Mouse (Mus musculus) lung, postnatal 0 days (tissue): ENCODE measurements around the gene Gm20708. TPM values are rescaled to one million over a fixed set of nuclear protein-coding genes. Genes with fewer than 3 reads are reported as not detected.

Experiments used
- ATAC-seq: fragments of 200-750 bp; cut with Nextera tagmentation; 2 replicates; pipeline ENCODE4 v1.8.0; 2017; ENCODE audit warnings: moderate library complexity
- DNase-seq: peaks from one replicate; pipeline ENCODE4 v3.0.0-alpha.2; 2016; ENCODE audit warnings: low spot score
- H3K27ac ChIP-seq: fragments of 300-500 bp; sonication (generic); 2 replicates; pipeline ENCODE4 v1.5.1; 2014; ENCODE audit warnings: antibody characterized with exemption, mild to moderate bottlenecking, low read length, mixed read lengths
- H3K27me3 ChIP-seq: fragments of 300-500 bp; sonication (generic); replicated peaks from 2 replicates; pipeline ENCODE4 v1.6.1; 2014; ENCODE audit warnings: low read length, mixed read lengths; ENCODE audit not compliant: insufficient read depth
- H3K36me3 ChIP-seq: fragments of 300-500 bp; sonication (generic); 2 replicates; pipeline ENCODE4 v1.6.1; 2014; ENCODE audit warnings: low read length, mixed read lengths; ENCODE audit not compliant: insufficient read depth
- H3K4me1 ChIP-seq: fragments of 300-500 bp; sonication (generic); 2 replicates; pipeline ENCODE4 v1.6.1; 2014; ENCODE audit warnings: antibody characterized with exemption, low read depth, low read length, mixed read lengths; ENCODE audit not compliant: insufficient read depth
- H3K4me2 ChIP-seq: fragments of 300-500 bp; sonication (generic); replicated peaks from 2 replicates; pipeline ENCODE4 v1.6.1; 2014; ENCODE audit warnings: low read depth, mild to moderate bottlenecking, low read length, moderate library complexity, mixed read lengths
- H3K4me3 ChIP-seq: fragments of 300-500 bp; sonication (generic); 2 replicates; pipeline ENCODE4 v1.5.1; 2014; ENCODE audit warnings: low read depth, low read length
- H3K9ac ChIP-seq: fragments of 300-500 bp; sonication (generic); replicated peaks from 2 replicates; pipeline ENCODE4 v1.6.1; 2014; ENCODE audit warnings: low read depth, mild to moderate bottlenecking
- H3K9me3 ChIP-seq: fragments of 300-500 bp; sonication (generic); 2 replicates; pipeline ENCODE4 v1.6.1; 2016; ENCODE audit warnings: low read length, mixed read lengths
- CTCF ChIP-seq: IDR thresholded peaks from 2 replicates; pipeline ENCODE4 v1.5.1; 2016; ENCODE audit warnings: antibody characterized with exemption, mild to moderate bottlenecking
- EP300 ChIP-seq: IDR thresholded peaks from 2 replicates; pipeline ENCODE4 v1.6.1; 2016; ENCODE audit warnings: antibody characterized with exemption, mild to moderate bottlenecking, control low read depth
- WGBS: fragments of 180-500 bp; shearing (Covaris S2); extraction: QIAGEN DNeasy Blood & Tissue Kit; methylation state at CpG from one replicate; pipeline ENCODE4 v1.1.7; 2014; 5-methylcytosine and 5-hydroxymethylcytosine counted together
- polyA plus RNA-seq: library from polyadenylated mRNA; unstranded; fragments of >200 nt; fragmentation: Nextera tagmentation; extraction: Ambion mirVana; gene quantifications from 2 replicates; pipeline ENCODE4 v1.2.1, GENCODE M21; 2015

The Gm20708 gene
- polyA plus RNA-seq, 1 experiment from 2014 or later, result 0.27 TPM

- Histone ChIP-seq H3K9me3 (no peaks in the 10 kb centered on the region), H3K36me3 (no peaks in the 10 kb centered on the region), H3K9ac (no peak overlapping the region), H3K4me2 (no peak overlapping the region), H3K4me3 (no peak overlapping the region), H3K4me1 (no peaks in the 10 kb centered on the region), H3K27me3 (no peaks in the 10 kb centered on the region), H3K27ac (no peak overlapping the region)
- 79% methylated on average over 7 of the region's 7 CpGs for WGBS
- no peak for ATAC-seq
- no peak for DNase-seq
- TF ChIP-seq EP300 (no peak), CTCF (no peak)
These were observed 9.4 kb upstream of the Gm20708 start for GRCm38 (mm10) chr11:117800038-117800437.

GRCm38 (mm10) chr11:117801650-117802049 lies 7.8 kb upstream of the Gm20708 start:
- H3K4me3 ChIP-seq, result no peak overlapping the region
- no peaks in the 10 kb centered on the region for H3K27me3 ChIP-seq
- H3K4me2 ChIP-seq, result no peak overlapping the region
- ATAC-seq, result no peak
- H3K9ac ChIP-seq, result no peak overlapping the region
- TF ChIP-seq CTCF, result no peak
- TF ChIP-seq EP300, result no peak
- DNase-seq, result no peak
- H3K27ac ChIP-seq, result no peak overlapping the region
- 63% methylated on average over 7 of the region's 7 CpGs for WGBS
- no peaks in the 10 kb centered on the region for H3K36me3 ChIP-seq
- no peaks in the 10 kb centered on the region for H3K4me1 ChIP-seq
- H3K9me3 ChIP-seq, result no peaks in the 10 kb centered on the region

GRCm38 (mm10) chr11:117803166-117803688 lies 6.2 kb upstream of the Gm20708 start:
- Histone ChIP-seq H3K27ac (no peak overlapping the region), H3K36me3 (no peaks in the 10 kb centered on the region), H3K9me3 (no peaks in the 10 kb centered on the region), H3K9ac (no peak overlapping the region), H3K4me1 (no peaks in the 10 kb centered on the region), H3K4me2 (no peak overlapping the region), H3K27me3 (no peaks in the 10 kb centered on the region), H3K4me3 (no peak overlapping the region)
- TF ChIP-seq EP300, result no peak
- TF ChIP-seq CTCF, result no peak
- ATAC-seq (no peak), DNase-seq (no peak)
- 72% methylated on average over 3 of the region's 3 CpGs for WGBS

GRCm38 (mm10) chr11:117806781-117807180 lies 2.7 kb upstream of the Gm20708 start:
- TF ChIP-seq EP300 (no peak), CTCF (no peak)
- no peaks in the 10 kb centered on the region for H3K9me3 ChIP-seq
- no peak overlapping the region for H3K27ac ChIP-seq
- ATAC-seq (no peak), DNase-seq (no peak)
- H3K36me3 ChIP-seq, result no peaks in the 10 kb centered on the region
- 90% methylated on average over 6 of the region's 6 CpGs for WGBS
- H3K4me1 ChIP-seq, result peaks cover 8% of the 10 kb centered on the region; the same call in 1 of the 2 replicates
- H3K27me3 ChIP-seq, result no peaks in the 10 kb centered on the region
- H3K9ac ChIP-seq, result no peak overlapping the region
- H3K4me2 ChIP-seq, result no peak overlapping the region
- no peak overlapping the region for H3K4me3 ChIP-seq

GRCm38 (mm10) chr11:117810401-117811046 lies 1.1 kb downstream of the Gm20708 start:
- peaks cover 13% of the 10 kb centered on the region; the same call in 1 of the 2 replicates for H3K4me1 ChIP-seq
- H3K27me3 ChIP-seq, result no peaks in the 10 kb centered on the region
- H3K9ac ChIP-seq, result peak overlapping the region; percentile 77
- H3K36me3 ChIP-seq, result 0 out of 2 replicates have a peak, but pooled peaks cover 4% of the 10 kb centered on the region
- under 1% methylated on average over 21 of the region's 21 CpGs for WGBS
- peak overlapping the region; percentile 96 for H3K4me3 ChIP-seq
- peak overlapping the region; percentile 81 for H3K27ac ChIP-seq
- TF ChIP-seq EP300 (no peak), CTCF (peak; percentile 79)
- peak overlapping the region; percentile 98 for H3K4me2 ChIP-seq
- DNase-seq, result peak; percentile 96
- peak; percentile 93 for ATAC-seq
- H3K9me3 ChIP-seq, result no peaks in the 10 kb centered on the region

- H3K9me3 ChIP-seq, result no peaks in the 10 kb centered on the region
- no peak overlapping the region for H3K4me3 ChIP-seq
- H3K4me1 ChIP-seq, result peaks cover 13% of the 10 kb centered on the region; the same call in 1 of the 2 replicates
- no peak overlapping the region for H3K4me2 ChIP-seq
- H3K36me3 ChIP-seq, result 0 out of 2 replicates have a peak, but pooled peaks cover 4% of the 10 kb centered on the region
- DNase-seq (no peak), ATAC-seq (no peak)
- no peaks in the 10 kb centered on the region for H3K27me3 ChIP-seq
- no peak overlapping the region; the same call in 1 of the 2 replicates for H3K27ac ChIP-seq
- TF ChIP-seq EP300 (no peak; the same call in 1 of the 2 replicates), CTCF (no peak)
- H3K9ac ChIP-seq, result no peak overlapping the region
- WGBS, result 40% methylated on average over 5 of the region's 5 CpGs
These were observed 4.4 kb downstream of the Gm20708 start for GRCm38 (mm10) chr11:117813867-117814266.
